Mouse (Mus musculus): ENCODE measurements at regions not wholly inside any gene's neighbourhood (a gene's known extent, or its start where the extent isn't known, plus 50 kb on each side); places are given as distances from the start of the nearest gene placed in this dataset.

DNA sequence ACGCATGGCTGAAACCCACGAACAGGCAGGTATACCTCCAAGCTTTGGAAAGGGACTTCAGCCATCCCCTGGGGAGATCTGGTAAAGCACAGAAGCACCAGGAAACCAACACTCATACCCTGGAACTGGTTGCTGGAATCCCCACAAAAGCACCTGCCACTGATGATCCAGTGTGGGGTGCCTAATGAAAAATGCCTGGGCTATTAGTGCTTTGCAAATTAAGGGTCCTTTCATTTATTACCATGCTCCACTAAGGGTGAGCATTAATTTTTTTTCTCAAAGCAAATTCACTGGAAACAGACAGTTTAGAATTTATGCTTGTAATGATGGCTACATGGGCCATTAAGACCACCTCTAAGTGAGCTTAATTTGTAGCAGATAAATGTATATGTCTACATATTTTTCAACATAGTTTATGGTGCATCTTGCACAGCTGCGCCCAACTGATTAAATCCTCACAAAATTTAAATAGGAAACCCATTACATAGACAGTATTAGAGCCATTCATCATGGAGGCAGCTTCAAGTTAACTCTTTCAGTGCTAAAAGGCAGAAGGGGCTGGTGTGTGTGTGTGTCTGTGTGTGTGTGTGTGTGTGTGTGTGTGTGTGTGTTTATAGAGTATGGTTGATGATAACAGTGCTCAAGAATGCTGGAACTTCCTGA lies 201.8 kb downstream of the Cbln1 start:
- DNase-seq = no peak

DNA sequence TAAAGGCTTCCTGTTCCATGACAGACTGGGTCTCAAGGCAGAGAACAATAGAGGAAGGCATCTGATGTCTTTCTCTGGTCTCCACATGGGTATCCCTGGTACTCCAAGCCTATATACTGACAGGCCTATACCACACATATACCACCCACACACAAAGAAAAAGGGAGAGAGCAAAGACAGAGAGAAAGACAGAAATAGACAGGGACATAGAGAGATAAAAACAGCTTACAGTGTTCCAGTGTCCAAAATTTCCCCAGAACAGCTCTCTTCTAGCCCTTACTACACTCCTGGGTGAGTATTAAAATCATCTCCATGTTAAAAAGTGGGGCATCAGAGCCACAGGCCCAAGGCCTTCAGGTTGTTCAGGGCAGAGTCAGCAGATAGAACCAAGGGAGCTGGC lies 204.2 kb downstream of the Cbln1 start:
- DNase-seq = no peak

DNA sequence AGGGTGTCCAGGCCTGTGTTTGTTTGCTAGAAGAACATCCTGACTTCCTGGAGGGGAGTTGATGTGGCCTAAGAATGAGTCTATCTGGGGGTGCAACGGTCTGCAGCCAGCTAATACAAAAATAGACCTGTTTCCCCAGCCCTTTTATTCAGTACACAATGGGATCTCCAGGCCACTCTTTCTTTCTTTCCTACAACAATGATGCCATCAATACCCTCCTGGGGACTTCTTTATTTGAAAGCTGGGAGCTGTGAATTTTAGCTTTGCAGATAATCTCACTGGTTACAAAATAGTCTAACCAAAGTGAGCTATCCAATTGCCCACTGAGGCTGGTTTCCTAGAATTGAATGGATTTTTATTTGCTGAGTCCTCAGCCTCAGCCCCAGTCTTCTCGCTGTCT lies 207.4 kb downstream of the Cbln1 start:
- DNase-seq = no peak

DNA sequence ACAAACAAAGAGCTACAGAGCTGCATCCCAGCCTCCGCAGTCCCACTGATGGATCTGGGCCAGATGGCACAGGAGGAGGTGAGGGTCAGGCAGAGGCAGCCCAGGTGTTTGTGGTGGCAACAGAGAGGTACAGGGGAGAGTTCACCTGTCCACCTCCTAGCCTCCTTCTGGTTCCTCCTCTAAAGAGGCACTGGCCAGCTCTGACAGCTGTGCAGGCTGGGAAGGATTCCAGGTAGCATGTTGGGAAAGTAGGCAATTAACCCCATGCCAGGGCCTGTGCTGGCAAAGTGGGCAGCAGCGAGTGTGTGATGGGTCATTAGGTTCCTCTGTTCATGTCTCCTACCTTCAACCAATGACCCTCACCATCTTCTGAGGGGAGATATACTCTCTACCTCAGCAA lies 212.1 kb downstream of the Cbln1 start:
- DNase-seq = no peak

DNA sequence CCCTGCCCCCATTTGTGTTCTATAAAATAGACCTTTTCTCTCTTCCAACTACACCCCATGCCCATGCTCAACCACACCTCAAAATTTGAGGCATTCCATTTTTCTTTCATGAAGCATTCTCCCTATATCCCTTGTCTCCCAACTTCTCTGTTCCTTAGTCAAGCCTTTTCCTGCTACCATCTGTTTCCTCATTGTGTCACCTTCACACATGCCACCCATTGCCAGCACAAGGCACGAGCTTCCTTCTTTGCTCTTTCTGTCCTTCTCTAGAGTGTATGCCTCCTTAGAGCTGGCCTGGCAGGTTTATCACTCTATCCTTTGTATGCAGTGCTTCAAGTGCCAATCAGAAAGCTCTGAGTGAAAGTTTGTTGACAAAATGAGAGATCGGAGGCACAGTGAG lies 229.7 kb downstream of the Cbln1 start:
- DNase-seq = no peak

DNA sequence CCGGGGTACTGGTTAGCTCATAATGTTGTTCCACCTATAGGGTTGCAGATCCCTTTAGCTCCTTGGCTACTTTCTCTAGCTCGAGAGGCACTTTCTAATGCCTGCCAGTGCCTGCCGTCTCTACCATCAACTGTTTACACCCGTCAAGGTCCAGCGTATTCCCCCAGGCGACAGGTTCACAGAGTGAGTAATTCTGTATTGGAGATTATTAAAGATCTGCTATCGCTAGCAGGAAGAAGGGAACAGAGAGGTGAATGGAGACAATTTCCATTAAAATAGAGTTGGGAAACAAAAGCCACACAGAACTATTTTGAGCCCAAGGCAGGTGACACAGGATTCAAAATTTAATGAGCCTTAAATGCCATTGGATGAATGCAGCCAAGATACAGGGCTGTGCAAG lies 235.2 kb downstream of the Cbln1 start:
- DNase-seq = no peak

DNA sequence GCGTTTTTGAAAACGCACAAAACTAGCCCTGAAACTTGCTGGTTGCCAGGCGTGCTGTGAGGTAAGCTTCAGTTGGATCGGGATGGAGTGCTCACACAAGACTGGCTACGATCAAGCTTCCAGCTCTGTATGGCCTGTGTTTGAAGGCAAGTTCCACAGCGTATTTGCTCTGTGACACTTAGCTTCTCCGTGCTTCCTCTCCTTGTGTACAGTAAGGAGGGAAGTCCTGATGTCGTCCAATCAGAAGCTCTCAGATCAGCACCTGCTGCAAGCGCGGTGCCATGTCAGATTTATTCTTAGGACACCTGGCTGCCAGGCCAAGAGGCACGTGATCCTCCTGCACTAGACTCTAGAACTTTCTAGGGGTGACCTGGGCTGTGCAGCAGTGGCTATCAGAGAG lies 236.0 kb downstream of the Cbln1 start:
- no peak for DNase-seq

DNA sequence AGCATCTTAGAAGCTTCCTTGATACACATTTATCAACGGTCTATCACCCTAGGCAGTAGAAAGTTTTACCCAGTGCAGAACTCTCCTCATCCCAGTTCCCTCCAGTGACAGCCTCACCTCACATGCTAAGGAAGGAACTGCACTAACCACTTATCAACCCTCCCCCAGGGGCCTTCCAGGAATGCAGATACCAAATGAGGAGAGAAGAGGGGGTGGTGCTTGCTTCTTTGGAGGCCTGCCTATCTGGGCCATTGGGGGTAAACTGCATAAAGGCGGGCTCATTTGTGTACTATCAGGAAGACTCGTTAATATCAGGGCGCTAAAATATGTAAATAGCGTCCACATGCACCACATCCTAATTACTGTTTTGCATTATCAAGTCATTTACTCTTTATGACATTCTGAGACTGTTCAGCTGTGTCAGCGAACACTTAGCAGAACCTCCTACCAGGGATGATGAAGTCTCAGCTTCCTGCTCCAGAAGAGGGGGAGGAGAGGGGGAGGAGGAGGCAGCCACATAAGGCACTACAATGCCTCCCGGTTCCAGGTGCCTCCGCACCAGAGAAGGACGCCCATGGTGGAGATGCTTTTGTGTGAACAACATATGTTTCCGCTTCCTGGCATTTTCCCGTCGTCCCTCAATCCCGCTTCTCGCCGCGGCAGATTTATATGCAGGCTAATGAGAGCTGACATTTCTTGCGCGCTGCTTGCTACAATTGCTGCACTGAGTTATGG lies 236.9 kb downstream of the Cbln1 start:
- DNase-seq = no peak

DNA sequence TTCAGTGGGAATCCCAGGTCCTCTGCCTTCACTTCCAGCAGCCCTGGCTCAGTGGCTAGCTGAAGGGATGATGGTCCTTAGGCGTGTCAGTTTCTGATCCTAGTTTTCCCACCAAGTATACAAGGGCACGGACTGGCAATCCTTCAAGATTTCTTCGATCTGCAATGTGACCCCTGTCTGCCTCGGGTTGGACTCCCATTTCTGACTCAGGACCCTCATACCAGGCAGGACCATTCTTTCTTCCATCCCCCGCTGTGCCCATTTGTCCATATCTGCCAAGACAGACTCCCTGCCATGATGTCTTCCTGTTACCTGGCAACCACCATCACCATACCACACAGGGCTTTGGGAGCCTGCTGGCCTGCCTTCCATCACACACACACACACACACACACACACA lies 238.1 kb downstream of the Cbln1 start:
- DNase-seq = no peak

DNA sequence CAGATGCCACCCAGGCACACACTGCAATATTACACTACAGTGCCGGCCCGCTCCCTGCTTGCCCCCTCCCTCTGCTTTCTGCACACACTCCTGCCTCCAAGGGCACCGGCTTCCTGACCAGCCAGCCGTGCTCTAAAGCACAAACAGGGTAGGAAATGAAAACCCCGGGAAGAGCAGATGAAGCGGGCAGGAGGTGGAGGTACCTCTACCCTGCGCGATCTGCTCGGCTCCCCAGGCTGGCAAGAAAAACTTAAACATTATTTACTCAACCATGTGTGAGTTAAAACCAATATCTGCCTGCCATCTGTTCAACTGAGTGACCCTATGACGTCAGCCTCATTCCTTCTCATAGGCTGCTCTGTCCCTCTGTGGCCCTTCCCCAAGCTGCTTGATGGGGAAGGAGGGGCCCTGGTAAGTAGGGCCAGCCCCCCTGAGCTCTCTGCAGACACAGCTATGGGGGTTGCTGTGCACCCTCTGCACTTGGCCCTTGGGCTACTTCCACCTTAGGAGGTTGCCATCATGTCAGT lies 238.5 kb downstream of the Cbln1 start:
- no peak for DNase-seq

DNA sequence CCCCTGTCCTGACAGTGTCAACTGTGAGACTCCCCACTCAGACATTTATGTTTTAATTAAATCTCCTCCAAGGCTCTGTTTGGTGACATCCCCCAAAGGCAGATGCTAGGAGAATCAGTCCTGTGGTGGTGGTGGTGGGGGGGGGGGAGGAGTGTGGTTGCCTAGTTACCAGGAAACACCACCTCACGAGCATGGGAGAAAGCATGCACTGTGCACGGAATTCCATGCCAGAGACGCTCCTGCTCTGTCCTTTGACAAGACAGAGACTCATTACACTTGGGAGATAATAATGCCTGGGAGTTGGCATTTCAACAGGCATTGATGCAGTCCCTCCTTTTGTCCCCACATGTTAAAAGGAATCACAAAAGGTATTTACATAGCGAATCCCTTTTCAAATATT lies 240.6 kb downstream of the Cbln1 start:
- no peak for DNase-seq

DNA sequence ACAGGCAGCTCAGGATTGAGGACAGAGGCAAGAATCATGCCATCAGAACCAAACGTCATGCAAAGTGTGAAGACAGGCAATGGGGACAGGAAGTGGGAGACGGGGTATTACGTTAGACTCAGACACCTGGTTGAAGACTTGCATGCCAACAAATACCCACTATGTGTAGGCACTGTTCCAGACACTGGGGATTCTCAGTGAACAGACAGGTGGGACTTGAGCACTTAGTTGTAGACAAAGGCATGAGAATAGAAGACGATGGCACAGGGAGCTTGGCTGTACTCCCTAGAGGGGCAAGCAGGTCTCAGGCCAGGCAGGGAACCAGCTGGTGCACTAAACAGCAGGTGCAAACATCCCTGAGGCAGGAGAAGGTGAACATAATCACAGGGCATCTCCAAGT lies 242.3 kb downstream of the Cbln1 start:
- no peak for DNase-seq

DNA sequence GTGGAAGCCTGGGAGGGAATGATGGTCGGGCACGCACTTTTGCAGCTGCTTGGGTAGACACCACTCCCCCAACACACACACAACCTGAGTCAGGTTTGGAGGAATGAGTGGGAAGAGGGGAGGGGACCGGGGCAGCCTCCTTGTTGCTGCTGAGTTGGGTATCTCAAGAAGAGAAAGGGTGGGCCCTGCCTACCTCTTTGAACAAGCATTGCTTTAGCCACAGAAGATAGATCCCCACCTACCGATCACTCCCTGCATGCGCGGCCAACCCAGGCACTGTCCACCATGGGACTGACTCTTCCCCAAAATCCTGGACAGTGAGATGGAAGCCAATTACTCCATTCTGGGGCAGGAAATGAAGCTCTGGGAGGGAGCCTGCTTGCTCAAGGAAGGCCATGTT lies 243.2 kb downstream of the Cbln1 start:
- DNase-seq = no peak

DNA sequence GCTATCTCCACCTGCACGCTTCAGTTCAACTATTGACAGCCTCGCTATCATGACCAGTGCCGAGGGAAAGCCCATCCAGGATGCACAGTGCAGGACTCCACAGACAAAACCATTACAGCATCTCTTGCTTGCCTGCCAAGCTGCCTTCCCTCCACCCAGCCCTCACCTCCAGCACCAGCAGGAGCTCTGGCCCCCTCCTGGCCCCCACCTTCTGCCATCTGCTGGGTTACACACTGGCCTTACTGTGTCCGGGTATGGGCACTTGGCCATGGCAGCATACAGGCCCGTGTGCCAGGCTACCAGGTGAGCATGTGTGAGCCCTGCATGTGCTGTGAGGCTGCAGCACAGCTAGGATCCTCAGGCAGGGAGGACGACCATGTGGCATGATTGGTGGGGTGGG lies 243.6 kb downstream of the Cbln1 start:
- no peak for DNase-seq

DNA sequence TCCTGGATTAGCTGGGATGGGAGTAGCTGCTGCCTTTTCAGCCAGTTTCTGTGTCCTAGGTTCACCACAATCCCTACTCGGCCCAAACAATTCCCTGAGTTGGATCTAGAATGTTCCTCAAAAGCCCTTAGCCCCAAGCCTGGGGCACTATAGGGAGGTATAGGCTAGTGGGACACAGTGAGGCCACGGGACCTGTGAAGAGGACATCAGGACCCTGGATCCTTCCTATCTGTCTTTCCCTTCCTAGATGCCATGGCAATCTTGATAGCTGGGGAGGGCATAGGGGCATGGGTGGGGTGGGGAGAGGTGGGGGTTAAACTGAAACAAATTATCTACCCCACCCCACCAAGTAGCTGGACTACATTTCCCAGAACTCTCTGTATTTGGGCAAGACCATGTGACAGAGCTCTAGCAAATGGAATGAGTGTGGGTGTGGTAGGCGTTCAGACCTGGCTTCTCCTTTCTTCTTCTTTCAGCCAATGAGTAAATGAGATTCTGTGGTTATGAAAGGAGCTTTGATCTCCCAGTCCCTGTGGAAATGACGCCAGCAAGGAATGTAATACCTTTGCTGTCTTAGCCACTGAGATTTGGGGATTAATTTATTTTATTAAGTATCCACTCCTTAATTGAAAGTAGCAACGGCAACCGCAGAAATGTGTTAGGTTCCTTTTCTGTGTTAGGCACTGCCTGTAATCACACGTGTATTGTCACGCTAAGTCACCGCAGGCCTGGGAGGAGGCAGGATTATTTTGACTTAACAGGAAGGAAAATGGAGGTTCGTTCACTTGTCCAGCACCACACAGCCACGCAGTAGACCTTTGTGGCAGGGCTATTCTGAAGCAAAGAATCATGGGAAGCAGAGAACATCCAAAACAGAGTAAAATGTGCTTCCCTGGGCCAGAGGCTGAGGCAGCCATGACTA lies 246.6 kb downstream of the Cbln1 start:
- DNase-seq = no peak

DNA sequence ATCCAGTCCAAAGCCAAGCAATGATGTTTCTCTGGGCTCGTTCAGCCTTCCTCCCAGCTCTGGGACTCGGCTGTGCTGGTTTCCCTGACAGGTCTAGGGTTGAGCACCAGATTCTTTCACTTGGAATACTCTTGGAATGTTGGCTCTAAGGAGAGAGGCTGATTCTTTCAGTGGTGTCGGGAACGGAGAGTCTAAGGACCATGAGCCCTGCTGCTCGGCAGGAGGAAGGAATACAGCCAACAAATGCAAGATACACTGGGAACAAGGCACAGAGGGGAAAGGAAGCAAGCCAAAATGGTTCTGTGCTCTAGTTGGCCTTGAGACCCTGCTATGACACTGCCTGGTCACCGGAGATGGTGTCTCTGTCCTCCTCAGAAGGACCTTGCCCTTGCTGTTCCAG lies 251.8 kb downstream of the Cbln1 start:
- no peak for DNase-seq

DNA sequence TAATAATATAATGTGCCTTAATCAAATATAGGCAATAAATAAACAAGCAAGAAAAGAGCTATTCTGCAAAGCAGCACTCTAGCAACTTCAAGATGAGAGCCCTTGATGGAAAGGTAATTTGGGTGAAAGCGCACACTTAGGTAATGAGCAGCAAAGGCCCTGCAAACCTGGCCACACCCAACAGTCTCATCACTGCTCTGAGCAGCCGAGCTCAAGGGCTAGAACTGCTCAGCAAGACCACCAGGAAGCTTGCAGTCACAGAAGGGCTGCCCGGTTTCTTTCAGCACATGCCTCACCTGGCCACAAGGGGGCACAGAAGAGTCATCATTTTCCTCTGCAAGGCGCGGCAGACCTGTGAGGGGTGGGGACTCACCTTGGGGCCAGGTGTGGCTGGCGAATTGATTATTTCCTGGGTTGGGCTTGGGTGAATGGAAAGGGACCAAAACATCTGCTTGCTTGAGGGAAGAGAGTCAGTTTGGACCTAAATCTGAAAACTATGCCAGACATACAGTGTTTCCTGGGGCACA lies 253.4 kb downstream of the Cbln1 start:
- DNase-seq = peak in 1 of 2 experiments; percentile 10

DNA sequence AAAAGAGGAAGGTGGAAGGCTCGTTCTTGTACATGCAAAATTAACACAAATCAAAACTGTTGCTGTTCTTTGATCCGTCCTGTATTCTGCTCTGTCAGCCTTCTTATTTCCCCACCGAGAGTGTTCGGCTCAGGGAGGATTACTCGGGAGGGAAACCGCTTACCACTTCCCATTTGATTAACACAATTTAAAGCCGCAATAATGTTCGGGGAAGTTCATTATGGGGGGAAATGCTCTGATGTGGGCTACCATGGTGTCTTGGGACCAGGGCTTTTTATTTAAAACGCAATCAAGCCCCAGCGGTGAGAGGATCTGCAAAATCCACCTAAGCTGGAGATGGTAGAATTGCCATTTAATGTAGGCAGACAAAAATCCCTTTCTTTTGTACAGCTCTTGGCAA lies 257.4 kb downstream of the Cbln1 start:
- no peak for DNase-seq

DNA sequence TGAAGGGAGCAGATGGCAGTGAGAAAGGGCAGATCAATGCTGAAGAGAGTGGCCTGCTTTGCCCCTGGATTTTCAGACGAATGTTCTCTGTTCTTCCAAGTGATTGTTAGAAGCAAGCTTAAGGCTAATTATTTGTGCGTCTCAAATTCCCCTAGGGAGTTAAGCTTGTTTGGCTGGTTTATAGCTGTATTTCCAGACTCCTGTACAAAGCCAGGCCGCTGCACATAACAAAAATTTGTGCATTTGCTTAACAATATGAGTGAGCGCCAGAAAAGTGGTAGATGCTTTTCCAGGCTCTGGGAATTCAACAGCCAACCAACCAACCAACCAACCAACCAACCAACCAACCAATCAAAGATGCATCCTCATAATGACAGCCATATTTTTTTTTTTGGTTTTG lies 261.9 kb downstream of the Cbln1 start:
- DNase-seq = no peak

DNA sequence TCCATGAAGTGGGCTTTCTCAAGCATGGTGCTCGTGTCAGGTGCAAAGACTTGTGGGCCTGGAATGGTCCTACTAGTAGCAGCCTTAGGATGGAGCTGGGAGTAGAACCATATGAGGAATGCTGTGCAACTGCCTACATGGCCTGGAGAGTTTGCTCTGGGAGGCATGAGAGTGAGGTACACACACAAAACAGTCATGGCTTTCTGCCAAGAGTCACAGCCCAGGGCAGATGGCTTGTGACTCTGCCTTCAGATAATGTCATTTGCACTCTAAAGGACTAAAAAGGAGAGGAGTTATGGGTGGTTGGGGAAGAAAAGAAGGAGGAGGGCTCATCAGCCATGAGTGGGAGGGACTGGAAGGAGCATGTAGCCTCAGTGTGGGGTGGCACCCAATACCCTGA lies 263.1 kb downstream of the Cbln1 start:
- no peak for DNase-seq

DNA sequence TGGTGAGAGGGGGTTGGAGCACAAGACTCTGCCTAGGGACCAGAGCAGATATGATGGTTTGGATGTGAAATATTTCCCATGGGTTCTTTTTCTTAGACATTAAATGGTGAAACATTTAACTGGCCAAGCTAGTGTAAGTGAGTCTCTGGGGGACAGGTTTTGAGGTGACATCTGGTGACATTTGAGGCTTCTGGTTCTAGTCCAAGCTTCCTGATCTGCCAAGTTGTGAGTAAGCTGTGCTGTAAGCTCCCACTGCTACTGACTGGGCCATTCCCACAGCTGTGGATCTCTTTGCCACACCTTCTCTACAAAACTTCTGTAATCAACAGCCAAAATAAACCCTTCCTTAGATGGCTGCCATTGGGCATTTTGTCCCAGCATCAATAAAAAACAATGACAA lies 264.4 kb downstream of the Cbln1 start:
- DNase-seq = no peak

DNA sequence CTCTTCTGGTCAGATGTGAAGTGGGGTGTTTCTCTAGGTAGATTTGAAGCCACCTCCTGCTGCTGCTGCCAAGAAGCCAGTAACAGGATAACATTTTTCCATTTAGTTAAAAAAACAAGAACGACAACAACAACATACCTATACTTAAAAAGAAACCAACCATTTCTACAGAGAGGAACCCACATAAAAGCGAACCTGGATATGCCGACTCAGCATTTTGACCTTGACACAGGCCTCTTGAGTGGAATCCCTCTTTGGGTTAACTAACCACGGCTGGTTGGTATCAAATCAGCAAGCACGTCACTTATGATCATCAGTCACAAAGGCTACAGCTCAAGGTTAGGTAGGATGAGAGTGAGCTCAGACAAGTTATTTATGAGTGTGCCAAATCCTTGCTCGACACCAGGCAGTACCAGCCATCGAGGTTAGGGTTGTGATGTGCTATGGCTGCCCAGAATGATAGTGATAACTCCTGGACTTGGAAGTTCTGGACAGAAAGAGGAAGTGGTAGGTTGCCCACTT lies 269.7 kb downstream of the Cbln1 start:
- no peak for DNase-seq
